Mouse (Mus musculus): ENCODE results near the gene Lect2.

GRCm38 (mm10) chr13:56582720-56583119 lies 34.4 kb upstream of the Lect2 start:
- TF ChIP-seq CTCF (IDR thresholded peaks at IDR 0.05; ENCODE audit: borderline replicate concordance, insufficient read depth, low read length) (no peak), POLR2A (IDR thresholded peaks at IDR 0.05; ENCODE audit: low read depth, low read length) (no peak)
